Mouse (Mus musculus): ENCODE measurements around the gene Ubac2.

- TF ChIP-seq POLR2A (IDR thresholded peaks at IDR 0.05; ENCODE audit: control insufficient read depth, extremely low read depth, insufficient read depth, low read length, poor library complexity) (no peak), CTCF (IDR thresholded peaks at IDR 0.05; ENCODE audit: borderline replicate concordance, control insufficient read depth, extremely low read depth, insufficient read depth, low read length, poor library complexity) (no peak)
These were observed 43.6 kb downstream of the Ubac2 start for GRCm38 (mm10) chr14:121922016-121922415.

Data from thymus, adult 2 months (tissue).